Mouse (Mus musculus): Measurements from ENCODE around the gene Prb1.
"Not testable (repeated sequence)": the region's sequence is repeated elsewhere in the genome, so short reads cannot be mapped to it uniquely, and the experiment has no call there.

Prb1 gene

GRCm38 (mm10) chr6:132210421-132210820 is at the start of gene Prb1:
Prb1 (minus strand) TSS chr6:132210521.
- not testable (repeated sequence) for DNase-seq (ENCODE audit: low spot score)
